Mouse (Mus musculus) cortical plate, adult 2 months (tissue): Measurements from ENCODE around the gene Slc8a2.

Source experiments
- CTCF ChIP-seq: fragments of 200-500 bp; IDR thresholded peaks from 2 replicates; pipeline ENCODE4 v1.5.1; 2011; ENCODE audit warnings: mild to moderate bottlenecking, control low read depth, low read length; ENCODE audit not compliant: insufficient read depth; ENCODE audit errors: extremely low read depth
- POLR2A ChIP-seq: fragments of 200-500 bp; IDR thresholded peaks from 2 replicates; pipeline ENCODE4 v1.6.1; 2011; ENCODE audit warnings: mild to moderate bottlenecking, low read length, control low read depth; ENCODE audit not compliant: insufficient read depth; ENCODE audit errors: extremely low read depth

DNA sequence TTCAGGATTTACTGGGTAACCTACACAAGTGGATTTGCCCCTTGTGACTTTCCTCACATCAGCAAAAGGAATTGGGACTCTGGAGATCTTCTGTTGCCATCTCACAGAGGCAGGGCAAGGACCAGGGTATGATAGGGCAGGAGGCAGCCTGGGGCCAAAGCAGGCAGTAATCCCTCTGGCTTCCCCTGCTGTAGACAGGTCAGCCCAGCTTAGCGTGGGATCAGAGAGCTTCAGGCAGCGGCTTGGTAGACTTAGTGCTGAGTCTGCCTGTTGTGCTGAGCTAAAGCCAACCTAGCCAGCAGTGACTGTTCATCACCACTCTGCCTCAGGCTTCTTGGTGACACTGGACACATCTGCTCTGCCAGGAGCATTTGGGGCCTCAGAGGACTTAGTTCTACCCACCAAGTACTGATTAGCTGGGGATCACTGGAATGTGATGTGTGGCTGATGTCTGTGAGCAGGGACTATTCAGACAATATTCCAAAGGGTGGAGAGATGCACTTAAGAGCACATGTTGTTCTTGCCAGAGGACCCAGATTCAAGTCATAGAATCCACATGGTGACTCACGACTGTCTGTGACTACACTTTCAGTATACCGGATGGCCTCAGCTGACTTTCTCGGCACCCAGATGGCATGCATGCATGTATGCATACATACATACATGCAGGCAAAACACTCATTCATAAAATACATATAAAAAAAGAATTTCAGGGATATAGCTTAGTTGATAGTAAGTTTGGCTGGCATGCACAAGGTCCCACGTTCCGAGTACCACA is 24.8 kb upstream of the Slc8a2 start:
- TF ChIP-seq POLR2A (no peak), CTCF (no peak)
